Mouse (Mus musculus): Measurements from ENCODE around the gene Gp1ba. TPM values are rescaled to one million over a fixed set of nuclear protein-coding genes. Genes with fewer than 3 reads are reported as not detected.

Gene Gp1ba
- total and polyA plus RNA-seq, 3 experiments: 0.25 to 0.84 TPM; not detected in 1

DNA sequence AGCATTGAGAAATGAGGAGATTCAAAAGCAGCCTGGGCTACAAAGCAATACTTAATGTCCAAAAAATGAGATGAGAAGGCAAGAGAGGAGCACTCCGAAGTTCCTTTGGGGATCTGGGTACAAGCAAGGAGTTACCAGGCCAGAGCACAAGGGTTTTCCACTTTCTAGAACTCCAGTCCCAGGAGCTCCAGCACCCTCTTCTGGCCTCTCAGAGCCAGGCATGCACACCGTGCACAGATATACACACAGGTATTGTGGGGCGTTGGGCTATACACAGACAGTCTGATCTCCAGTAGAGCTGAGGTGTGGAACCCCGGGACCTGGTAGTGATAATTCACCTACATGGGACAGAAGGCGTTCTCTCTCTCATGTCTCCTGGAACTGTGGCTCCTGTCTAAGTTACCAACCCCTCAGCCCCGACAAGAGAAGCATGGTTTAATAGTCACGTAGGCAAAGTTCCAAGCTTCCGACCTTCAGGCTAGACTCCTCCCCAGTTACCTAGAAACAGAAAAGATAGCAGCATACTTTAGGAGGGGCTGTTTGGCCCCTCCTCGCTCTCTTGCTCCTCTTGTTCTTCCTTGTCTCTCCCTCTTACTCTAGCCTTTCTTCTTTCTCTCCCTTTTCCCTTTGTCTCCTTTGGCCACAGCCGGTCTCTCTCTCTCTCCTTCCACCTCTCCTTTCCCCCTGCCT is 15.7 kb upstream of the Gp1ba start:
- H3K4me3 ChIP-seq (replicated peaks in 1 of 3; ENCODE audit: low read depth in 2 of 3, low read length in 2 of 3, poor library complexity in 1 of 3): no peak overlapping the region
- no peak overlapping the region for H3K9ac ChIP-seq (ENCODE audit: insufficient read depth, low read depth)
- peaks cover 0 to 16% of the 10 kb centered on the region in 2 experiments; a peak in 2 of 4 replicates for H3K4me1 ChIP-seq (ENCODE audit: control insufficient read depth in 1 of 2, insufficient read depth in 2 of 2)
- H3K36me3 ChIP-seq (replicated peaks in 1 of 2; ENCODE audit: control insufficient read depth in 1 of 2, insufficient read depth in 1 of 2, low read length in 1 of 2): no peaks in the 10 kb centered on the region
- no peak overlapping the region for H3K27ac ChIP-seq (ENCODE audit: insufficient read depth, low read depth)
- peak; percentile 42 for DNase-seq (ENCODE audit: extremely low read depth)
- no peaks in the 10 kb centered on the region for H3K9me3 ChIP-seq (replicated peaks; ENCODE audit: low read length)
- no peaks in the 10 kb centered on the region for H3K27me3 ChIP-seq (replicated peaks)
- H3K4me2 ChIP-seq (ENCODE audit: insufficient read depth, low read depth, poor library complexity, severe bottlenecking): no peak overlapping the region
- TF ChIP-seq CTCF (conservative IDR thresholded peaks at IDR 0.05 in 1 of 2, IDR thresholded peaks at IDR 0.05 in 1 of 2; ENCODE audit: low read depth in 2 of 2, low read length in 2 of 2): peak; percentile 22 to 71; a peak in 3 of 4 replicates
- peak; percentile 32; the same call in 1 of the 2 replicates for TF ChIP-seq NELFE (IDR thresholded peaks at IDR 0.05; ENCODE audit: low read depth, low read length)
- TF ChIP-seq SMC3 (IDR thresholded peaks at IDR 0.05; ENCODE audit: low read depth, low read length): peak; percentile 67
- peak; percentile 71 for TF ChIP-seq RAD21 (IDR thresholded peaks at IDR 0.05; ENCODE audit: low read depth, low read length)
- TF ChIP-seq ZC3H11A (IDR thresholded peaks at IDR 0.05; ENCODE audit: low read depth, low read length): 0 out of 2 replicates have a peak, but pooled peaks have one; percentile 2
- no peak for TF ChIP-seq JUN (IDR thresholded peaks at IDR 0.05; ENCODE audit: insufficient read depth, low read depth, low read length)
- dilution Hi-C loops (cut with MboI; ENCODE audit: extremely low pct_ligation_motif_present, extremely low pct_unique_long_range_greater_than_20kb, low sequenced_read_pairs) (no loop called here), in situ Hi-C loops (cut with MboI; ENCODE audit: low pct_ligation_motif_present, low pct_unique_long_range_greater_than_20kb, low sequenced_read_pairs) (loop anchor here (25.0 kb wide), 1 partner anchor 386 kb away; the partner anchor contains the start of genes 0610010K14Rik, Bcl6b, Gm21988 and Rnasek)
- H3K79me2 ChIP-seq (replicated peaks; ENCODE audit: control insufficient read depth, extremely low read depth, insufficient read depth, poor library complexity, severe bottlenecking): no peaks in the 10 kb centered on the region

DNA sequence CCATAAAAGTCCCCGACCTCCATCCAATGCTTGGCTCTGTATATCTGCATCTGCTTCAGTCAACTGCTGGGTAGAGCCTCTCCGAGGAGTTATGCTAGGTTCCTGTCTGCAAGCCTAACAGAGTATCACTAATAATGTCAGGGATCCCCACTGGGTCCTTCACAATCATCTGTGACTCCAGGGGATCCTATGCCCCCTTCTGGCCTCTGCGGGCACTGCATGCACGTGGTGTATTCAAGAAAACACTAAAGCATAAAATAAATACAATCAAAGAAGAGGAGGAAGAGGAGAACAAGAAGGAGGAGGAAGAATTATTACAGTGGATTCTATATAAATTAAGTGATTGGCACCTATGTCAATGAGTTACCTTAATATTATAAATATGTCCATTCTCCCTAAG is 13.4 kb upstream of the Gp1ba start:
- no peaks in the 10 kb centered on the region for H3K79me2 ChIP-seq (replicated peaks; ENCODE audit: control insufficient read depth, extremely low read depth, insufficient read depth, poor library complexity, severe bottlenecking)
- peak; percentile 78 for DNase-seq (ENCODE audit: extremely low read depth)
- no peak overlapping the region for H3K9ac ChIP-seq (ENCODE audit: insufficient read depth, low read depth)
- H3K27ac ChIP-seq (ENCODE audit: insufficient read depth, low read depth): no peak overlapping the region
- H3K36me3 ChIP-seq (replicated peaks in 1 of 2; ENCODE audit: control insufficient read depth in 1 of 2, insufficient read depth in 1 of 2, low read length in 1 of 2): no peaks in the 10 kb centered on the region
- no peak overlapping the region for H3K4me3 ChIP-seq (replicated peaks in 1 of 3; ENCODE audit: low read depth in 2 of 3, low read length in 2 of 3, poor library complexity in 1 of 3)
- TF ChIP-seq UBTF (IDR thresholded peaks at IDR 0.05; ENCODE audit: low read depth, low read length) (no peak), NELFE (IDR thresholded peaks at IDR 0.05; ENCODE audit: low read depth, low read length) (no peak), TBP (conservative IDR thresholded peaks at IDR 0.05; ENCODE audit: low read depth, low read length) (no peak), HCFC1 (IDR thresholded peaks at IDR 0.05; ENCODE audit: low read depth, low read length) (no peak), RAD21 (IDR thresholded peaks at IDR 0.05; ENCODE audit: low read depth, low read length) (peak; percentile 76), MAX (IDR thresholded peaks at IDR 0.05; ENCODE audit: low read length) (peak; percentile 79), MXI1 (IDR thresholded peaks at IDR 0.05; ENCODE audit: low read depth, low read length) (no peak; the same call in 1 of the 2 replicates), CTCF (conservative IDR thresholded peaks at IDR 0.05 in 1 of 2, IDR thresholded peaks at IDR 0.05 in 1 of 2; ENCODE audit: low read depth in 2 of 2, low read length in 2 of 2) (peak; percentile 88 to 90), POLR2A (IDR thresholded peaks at IDR 0.05; ENCODE audit: low read depth, low read length) (no peak), ZKSCAN1 (IDR thresholded peaks at IDR 0.05; ENCODE audit: borderline replicate concordance, low read depth, low read length) (no peak), ZC3H11A (IDR thresholded peaks at IDR 0.05; ENCODE audit: low read depth, low read length) (peak; percentile 58; the same call in 1 of the 2 replicates), KAT2A (IDR thresholded peaks at IDR 0.05; ENCODE audit: insufficient replicate concordance, low read length) (no peak), SMC3 (IDR thresholded peaks at IDR 0.05; ENCODE audit: low read depth, low read length) (peak; percentile 90), JUND (conservative IDR thresholded peaks at IDR 0.05; ENCODE audit: low read depth, low read length) (no peak), POLR2AphosphoS2 (IDR thresholded peaks at IDR 0.05; ENCODE audit: low read depth, low read length) (no peak), BHLHE40 (IDR thresholded peaks at IDR 0.05; ENCODE audit: low read depth, low read length) (no peak), JUN (IDR thresholded peaks at IDR 0.05; ENCODE audit: insufficient read depth, low read depth, low read length) (no peak), MYC (IDR thresholded peaks at IDR 0.05; ENCODE audit: low read depth, low read length) (peak; percentile 96), PAX5 (IDR thresholded peaks at IDR 0.05; ENCODE audit: low read length) (no peak), RCOR1 (conservative IDR thresholded peaks at IDR 0.05; ENCODE audit: low read depth, low read length) (no peak)
- H3K27me3 ChIP-seq (replicated peaks): no peaks in the 10 kb centered on the region
- H3K4me2 ChIP-seq (ENCODE audit: insufficient read depth, low read depth, poor library complexity, severe bottlenecking): no peak overlapping the region
- H3K4me1 ChIP-seq (ENCODE audit: control insufficient read depth in 1 of 2, insufficient read depth in 2 of 2): peaks cover 0 to 19% of the 10 kb centered on the region in 2 experiments; a peak in 2 of 4 replicates
- no peaks in the 10 kb centered on the region for H3K9me3 ChIP-seq (replicated peaks; ENCODE audit: low read length)
- in situ Hi-C loops (cut with MboI; ENCODE audit: low pct_ligation_motif_present, low pct_unique_long_range_greater_than_20kb, low sequenced_read_pairs) (no loop called here), dilution Hi-C loops (cut with MboI; ENCODE audit: extremely low pct_ligation_motif_present, extremely low pct_unique_long_range_greater_than_20kb, low sequenced_read_pairs) (no loop called here)

All from CH12.LX (cell line).